Mouse (Mus musculus): Measurements from ENCODE around the gene Azi2.
A peak's percentile ranks its signal among the peaks of the same experiment; 100 is the strongest.

Azi2 gene

DNA sequence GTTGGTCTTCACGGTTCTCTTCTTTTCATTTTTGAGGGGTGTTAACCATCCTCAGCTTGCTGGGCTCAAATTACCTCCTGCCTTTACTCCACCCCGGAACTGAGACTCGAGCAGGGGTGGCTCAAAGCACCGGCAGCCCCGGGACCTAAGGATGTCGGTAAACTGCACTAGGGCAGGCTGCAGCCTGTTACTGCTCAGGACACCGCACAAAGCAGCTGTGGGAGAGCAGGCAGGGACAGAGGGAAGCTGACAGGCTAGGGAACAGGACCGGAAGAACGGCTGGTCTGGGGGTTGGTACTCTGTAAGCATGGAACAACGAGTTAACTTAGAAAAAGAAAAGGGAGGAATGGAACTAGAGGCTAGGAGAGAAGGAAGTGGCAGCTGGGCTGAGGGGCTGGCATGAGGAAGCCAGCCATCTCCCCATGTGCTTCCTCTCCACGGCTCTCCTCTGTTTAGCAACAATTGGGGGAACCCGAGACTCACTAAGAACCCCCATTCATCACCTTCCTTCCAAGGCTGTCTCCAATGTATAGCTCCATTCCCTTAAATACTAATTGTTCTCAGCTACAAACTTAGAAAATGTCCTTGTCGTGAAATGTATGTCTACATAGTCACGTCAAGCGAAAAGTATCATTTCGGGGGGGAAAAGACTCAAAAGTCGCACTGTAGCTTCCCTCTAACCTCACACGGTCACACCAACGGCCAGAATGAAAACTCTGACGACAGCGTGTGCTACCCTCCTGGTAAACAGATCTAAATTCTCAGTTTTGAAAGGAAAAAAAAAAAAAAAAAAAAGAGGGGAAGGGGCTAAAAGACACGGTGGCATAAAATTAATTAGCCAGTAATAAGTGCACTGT lies 42.5 kb downstream of the Azi2 start:
- no peak for DNase-seq (ENCODE audit: low spot score in 2 of 2)

DNA sequence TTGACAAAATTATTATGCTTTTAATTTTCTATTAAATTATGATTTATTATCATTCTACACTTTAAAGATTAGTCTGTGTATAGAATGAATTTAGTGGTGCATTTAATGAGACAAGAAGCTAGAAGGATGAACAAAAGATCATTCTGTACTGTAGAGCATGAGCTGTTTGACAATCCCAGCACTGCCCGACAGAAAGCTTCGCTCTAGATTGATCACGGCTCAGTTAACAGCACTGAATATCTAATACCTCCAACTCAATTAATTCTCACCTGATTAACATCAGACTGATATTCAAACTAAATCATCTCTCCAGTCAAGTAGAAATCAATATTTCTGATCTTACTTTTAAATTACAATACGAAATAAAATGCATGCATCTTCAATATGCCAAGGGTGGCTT lies 43.5 kb downstream of the Azi2 start:
- DNase-seq (ENCODE audit: low spot score in 2 of 2) = no peak

- DNase-seq (ENCODE audit: low spot score in 2 of 2) = no peak
These were observed 59.1 kb downstream of the Azi2 start for GRCm38 (mm10) chr9:118099395-118099794.

GRCm38 (mm10) chr9:118100484-118100883 lies 60.2 kb downstream of the Azi2 start:
- no peak for DNase-seq (ENCODE audit: low spot score in 2 of 2)

GRCm38 (mm10) chr9:118101802-118102201 lies 61.5 kb downstream of the Azi2 start:
- DNase-seq (ENCODE audit: low spot score in 2 of 2) = no peak

DNA sequence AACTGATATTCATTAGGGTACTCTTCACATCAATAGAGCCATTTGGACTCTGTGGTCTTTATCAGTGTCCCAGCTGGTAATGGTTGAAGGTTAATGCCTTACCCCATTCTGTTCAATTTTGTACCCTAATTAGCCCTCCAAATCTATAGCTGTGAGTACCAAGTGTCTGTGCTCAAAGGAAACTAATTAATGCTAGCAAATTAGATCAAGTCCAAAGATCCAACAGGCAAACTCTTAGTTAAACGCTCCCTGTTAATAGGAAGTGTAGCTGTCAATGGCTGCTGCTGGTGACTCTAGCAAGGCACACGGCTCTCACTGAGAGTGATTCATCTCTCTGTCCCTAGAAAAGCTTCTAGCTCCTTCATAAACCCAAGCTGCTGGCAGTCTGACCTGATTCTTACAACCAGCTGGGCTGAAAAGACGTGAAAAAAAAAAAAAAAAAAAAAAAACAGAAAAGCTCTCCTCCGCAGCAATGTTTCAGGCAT lies 68.3 kb downstream of the Azi2 start:
- DNase-seq (ENCODE audit: low spot score in 2 of 2) = peak in 1 of 2 experiments; percentile 20

GRCm38 (mm10) chr9:118109697-118110359 lies 69.5 kb downstream of the Azi2 start:
- no peak for DNase-seq (ENCODE audit: low spot score in 2 of 2)

DNA sequence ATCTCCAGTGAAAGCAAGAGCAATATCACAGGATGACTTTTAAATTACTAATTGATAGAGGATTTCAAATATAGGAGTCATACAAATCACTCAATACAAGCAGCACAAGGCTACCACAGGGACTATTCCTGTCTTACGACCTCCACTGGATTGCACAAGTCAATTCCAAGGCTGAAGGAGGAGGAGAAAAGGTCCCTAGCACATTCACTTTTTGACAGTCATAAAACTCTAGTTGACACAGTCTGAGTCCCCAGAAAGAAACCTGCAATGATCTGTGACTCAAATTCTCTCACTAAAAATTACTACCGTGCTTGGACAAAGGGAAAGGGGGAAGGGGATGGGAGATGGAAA lies 70.0 kb downstream of the Azi2 start:
- DNase-seq (ENCODE audit: low spot score in 2 of 2) = no peak
